Mouse (Mus musculus): ENCODE measurements around the gene Paxx.
A peak's percentile ranks its signal among the peaks of the same experiment; 100 is the strongest.

DNA sequence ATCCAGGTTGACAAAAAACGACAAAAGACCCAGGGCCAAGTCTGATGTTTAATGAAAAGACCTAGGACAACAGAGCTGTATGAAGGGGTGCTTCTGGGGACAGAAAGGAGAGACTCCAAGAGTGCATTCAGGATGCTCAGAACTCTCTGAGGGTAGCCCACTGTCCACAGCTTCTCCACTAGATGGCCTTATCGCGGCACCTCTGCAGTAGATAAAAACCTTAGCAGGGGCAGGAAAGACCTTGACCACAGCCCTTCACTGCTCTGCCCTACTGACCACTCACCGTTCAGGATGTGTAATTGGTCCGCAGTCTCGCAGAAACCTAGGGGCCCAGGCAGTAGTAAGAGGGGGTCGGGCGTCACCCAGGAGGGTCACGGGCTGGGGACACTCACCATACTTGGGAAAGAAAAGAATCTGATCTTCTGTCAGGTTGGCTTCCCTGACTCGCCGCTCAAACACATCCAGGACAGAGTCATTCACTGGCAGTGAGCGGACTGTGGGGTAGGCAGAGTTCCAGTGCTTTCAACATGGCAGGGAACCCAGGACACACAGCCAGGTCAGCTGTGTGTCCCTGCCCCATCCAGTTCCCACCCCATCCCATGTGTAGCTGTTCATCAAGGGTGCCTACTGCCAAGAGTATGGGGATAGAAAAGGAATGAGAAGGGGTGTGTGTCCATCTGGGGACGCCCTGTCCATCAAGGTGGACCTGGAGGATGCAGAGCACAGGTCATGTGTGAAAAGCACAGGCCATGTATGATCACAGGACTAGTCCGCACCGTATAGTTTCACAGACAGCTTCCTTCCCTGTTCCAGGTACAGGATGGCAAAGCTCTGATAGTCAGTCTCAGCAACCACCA, 38.0 kb upstream of the Paxx start:
- TF ChIP-seq CTCF (conservative IDR thresholded peaks at IDR 0.05; ENCODE audit: insufficient read depth, insufficient read length, low read depth, low read length) (0 out of 2 replicates have a peak, but pooled peaks have one; percentile 7), POLR2A (IDR thresholded peaks at IDR 0.05; ENCODE audit: low read depth, low read length) (no peak)
